Mouse (Mus musculus) olfactory bulb, adult 2 months (tissue): Measurements from ENCODE around the gene Tor2a. TPM values are rescaled to one million over a fixed set of nuclear protein-coding genes. Genes with fewer than 3 reads are reported as not detected.

Source experiments
- H3K27ac ChIP-seq: fragments of 200-500 bp; 2 replicates; pipeline ENCODE4 v1.5.1; 2012; ENCODE audit warnings: low read depth, low read length; ENCODE audit not compliant: insufficient read depth
- H3K4me1 ChIP-seq: fragments of 200-500 bp; 2 replicates; pipeline ENCODE4 v1.6.1; 2012; ENCODE audit warnings: low read length; ENCODE audit not compliant: control insufficient read depth, insufficient read depth
- H3K4me3 ChIP-seq: fragments of 200-500 bp; 2 replicates; pipeline ENCODE4 v1.5.1; 2012; ENCODE audit warnings: mild to moderate bottlenecking, low read depth, low read length, moderate library complexity; ENCODE audit not compliant: insufficient read depth
- CTCF ChIP-seq: fragments of 200-500 bp; IDR thresholded peaks from 2 replicates; pipeline ENCODE4 v1.5.1; 2012; ENCODE audit warnings: low read depth, mild to moderate bottlenecking, low read length, moderate library complexity; ENCODE audit not compliant: insufficient read depth
- POLR2A ChIP-seq: fragments of 200-500 bp; IDR thresholded peaks from 2 replicates; pipeline ENCODE4 v1.6.1; 2012; ENCODE audit warnings: mild to moderate bottlenecking, low read depth, low read length, moderate library complexity; ENCODE audit not compliant: insufficient read depth
- WGBS: fragments of 180-500 bp; shearing (Covaris S2); methylation state at CpG from one replicate; pipeline ENCODE4 v1.1.7; 2018; 5-methylcytosine and 5-hydroxymethylcytosine counted together
- polyA plus RNA-seq: library from polyadenylated mRNA; stranded (reverse); fragments of >200 nt; gene quantifications from 2 replicates; pipeline ENCODE4 v1.2.4, GENCODE M21; 2012; ENCODE audit warnings: low replicate concordance; ENCODE audit not compliant: missing spikeins, insufficient read depth, insufficient read length

Tor2a gene
- polyA plus RNA-seq, 1 experiment = not detected

DNA sequence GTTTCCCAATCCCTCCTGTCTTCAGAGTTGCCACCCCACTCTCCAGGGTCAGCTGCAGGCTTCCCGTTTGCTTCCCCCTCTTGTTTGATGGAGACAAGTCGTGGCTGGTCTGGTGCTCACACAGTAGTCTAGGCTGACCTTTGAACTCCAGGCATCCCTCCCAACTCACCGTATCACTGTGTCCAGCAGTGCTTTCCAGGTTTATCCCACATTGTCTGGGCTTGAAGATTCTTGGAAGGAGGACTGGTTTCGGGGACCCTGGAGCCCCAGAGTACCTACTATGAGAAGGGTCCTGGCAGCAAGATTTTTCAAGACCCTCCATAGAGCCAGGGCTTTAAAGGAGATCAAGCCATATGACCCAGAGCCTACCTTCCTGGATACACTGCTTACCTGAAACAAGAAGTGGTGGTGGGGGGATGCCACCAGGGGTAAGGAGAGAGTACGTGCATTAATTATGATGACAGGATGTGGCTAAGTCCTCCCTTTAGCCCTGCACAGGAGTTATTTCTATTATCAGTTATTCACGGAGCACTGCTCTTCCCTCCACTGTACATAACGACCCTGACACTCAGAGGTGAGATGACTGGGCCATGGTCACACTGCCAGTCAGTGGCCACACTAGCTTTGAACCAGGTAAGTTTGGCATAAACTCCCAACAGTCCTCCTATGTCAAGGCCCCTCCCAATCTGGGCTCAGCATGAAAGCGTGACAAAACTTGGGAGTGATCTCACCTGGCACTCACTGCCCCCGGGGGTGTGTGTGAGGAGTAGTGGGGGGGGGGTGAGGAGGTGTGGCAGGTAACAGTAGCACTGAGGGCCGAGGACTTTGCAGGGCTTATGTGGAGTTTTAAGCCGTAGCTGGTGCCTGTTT, 42.7 kb upstream of the Tor2a start:
- Histone ChIP-seq H3K4me3 (no peak overlapping the region), H3K4me1 (peaks cover 20% of the 10 kb centered on the region), H3K27ac (peak overlapping the region; percentile 97)
- no peak for TF ChIP-seq POLR2A
- no peak for TF ChIP-seq CTCF
- WGBS = 65% methylated on average over 11 of the region's 11 CpGs

DNA sequence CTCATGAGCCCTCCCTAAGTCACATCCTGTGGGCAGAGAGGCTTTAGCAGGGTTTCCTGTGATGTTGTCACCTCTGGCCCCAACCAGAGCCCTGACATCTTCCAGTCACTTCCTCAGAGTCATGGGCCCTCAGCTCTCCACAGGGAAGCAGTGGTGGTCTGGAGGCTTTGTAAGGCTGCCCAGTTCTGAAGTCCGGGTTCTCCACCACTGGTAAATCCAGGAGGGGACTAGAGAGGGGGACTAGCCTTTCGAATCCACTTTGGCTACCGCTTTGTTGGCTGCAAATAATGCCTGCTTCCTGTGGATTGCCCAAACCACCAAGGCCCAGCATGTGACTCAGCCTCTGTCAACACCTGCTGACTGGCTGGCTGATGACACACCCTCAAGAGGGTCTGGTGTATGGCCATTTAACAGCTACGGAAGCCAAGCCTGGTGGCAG, 42.0 kb upstream of the Tor2a start:
- no peak for TF ChIP-seq CTCF
- TF ChIP-seq POLR2A = no peak
- Histone ChIP-seq H3K4me1 (peaks cover 20% of the 10 kb centered on the region), H3K4me3 (no peak overlapping the region), H3K27ac (no peak overlapping the region)
- WGBS = 82% methylated on average over 4 of the region's 4 CpGs

DNA sequence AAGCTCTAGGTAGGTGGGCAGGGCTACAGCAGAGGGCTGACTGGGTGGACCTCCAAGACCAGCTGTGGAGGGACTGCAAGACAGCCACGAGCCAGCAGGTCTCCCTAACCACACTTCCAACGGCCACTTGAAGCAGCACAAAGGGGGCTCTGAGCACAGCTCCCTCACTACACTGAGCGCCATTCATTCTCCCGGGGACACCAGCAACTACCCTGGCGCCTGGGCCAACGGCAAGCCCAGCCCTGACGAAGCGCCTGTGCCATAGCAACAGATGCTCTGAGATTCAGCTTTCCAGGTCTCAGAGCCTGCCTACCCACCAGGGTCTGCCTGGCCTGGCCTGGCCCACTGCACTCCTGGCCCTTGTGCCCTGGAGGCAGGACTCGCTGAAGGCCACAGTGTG, 38.3 kb upstream of the Tor2a start:
- H3K4me3 ChIP-seq = no peak overlapping the region
- 46% methylated on average over 9 of the region's 9 CpGs for WGBS
- no peak overlapping the region for H3K27ac ChIP-seq
- H3K4me1 ChIP-seq = peaks cover 21% of the 10 kb centered on the region
- TF ChIP-seq POLR2A (no peak), CTCF (no peak)

DNA sequence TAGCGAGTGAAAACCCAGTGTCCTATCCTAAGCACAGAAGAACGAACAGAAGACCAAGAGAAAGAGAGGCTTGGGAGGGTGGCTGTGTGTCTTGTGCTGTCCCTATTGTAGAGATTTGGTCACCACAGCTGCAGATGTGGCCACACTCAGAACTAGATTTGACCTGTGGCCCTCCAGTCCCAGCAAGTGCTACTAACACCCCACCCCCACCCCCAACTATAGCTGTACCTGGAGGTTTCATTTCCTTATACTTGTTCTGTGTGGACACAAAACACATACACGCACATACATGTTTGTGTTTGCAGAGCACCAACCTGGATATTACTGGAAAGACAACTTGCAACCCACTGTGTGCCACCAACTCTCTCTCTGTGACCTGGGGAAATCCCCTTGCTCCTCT, 37.0 kb upstream of the Tor2a start:
- WGBS = 98% methylated on average over 3 of the region's 3 CpGs
- TF ChIP-seq POLR2A (no peak), CTCF (no peak)

DNA sequence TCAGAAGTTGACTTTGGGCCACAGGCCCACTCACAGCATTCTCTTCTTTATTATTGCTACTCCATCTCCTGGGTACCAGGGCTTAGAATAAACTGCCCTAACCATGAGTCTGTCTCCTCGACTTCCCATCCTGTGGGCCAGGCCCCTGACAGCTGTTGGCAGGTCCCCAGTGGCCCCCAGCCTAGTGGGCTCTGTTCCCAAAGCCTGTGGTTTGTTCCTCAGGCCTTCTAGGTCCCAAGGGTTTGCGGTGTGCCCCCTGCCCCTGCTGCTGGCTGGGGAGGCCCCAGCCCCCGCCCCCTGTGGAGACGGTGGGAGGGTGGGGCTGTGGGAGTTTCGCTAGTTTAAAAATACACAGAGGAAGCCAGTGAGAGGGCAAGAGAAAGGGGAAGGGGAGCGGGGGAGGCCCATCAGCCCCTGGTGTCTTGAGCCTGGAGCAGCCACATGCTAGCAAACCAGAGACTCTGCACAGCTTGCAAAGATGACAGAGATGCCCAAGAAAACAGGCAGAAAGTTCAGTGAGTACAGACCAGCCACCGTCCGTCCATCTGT, 36.3 kb upstream of the Tor2a start, which contains the start of gene Sh2d3c:
Sh2d3c (plus strand) TSS at position 375 of the 549 bp plus-strand sequence.
- H3K27ac ChIP-seq = no peak within 1 kb of the TSS
- WGBS = 36% methylated on average over 8 of the region's 8 CpGs
- H3K4me3 ChIP-seq = no peak within 1 kb of the TSS
- peaks cover 11% of the 10 kb centered on the region; the same call in 1 of the 2 replicates for H3K4me1 ChIP-seq
- TF ChIP-seq CTCF (no peak), POLR2A (no peak)

More for the DNA sequence above, 37.0 kb upstream of the Tor2a start:
- Histone ChIP-seq H3K4me3 (no peak overlapping the region), H3K4me1 (peaks cover 11% of the 10 kb centered on the region; the same call in 1 of the 2 replicates), H3K27ac (no peak overlapping the region)

DNA sequence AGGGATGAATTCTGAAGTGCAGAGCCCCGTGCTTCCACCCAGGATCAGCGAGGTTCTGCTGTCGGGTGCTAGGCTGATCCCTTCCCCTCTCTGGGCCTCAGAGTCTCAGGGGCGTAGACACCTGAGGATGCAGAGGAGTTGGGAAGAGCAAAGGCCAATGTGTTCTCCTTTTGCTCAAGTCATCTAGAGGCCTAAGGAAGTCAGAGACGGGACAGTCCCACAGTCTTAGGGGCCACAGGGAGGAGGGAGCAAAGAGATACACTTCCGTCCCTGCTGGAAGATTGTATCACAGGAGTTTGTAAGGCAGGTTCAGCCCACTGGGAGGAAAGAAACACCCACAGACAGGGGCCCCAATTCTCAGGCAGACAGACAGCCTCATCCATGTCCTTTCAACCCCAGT, 35.0 kb upstream of the Tor2a start:
- TF ChIP-seq POLR2A = no peak
- TF ChIP-seq CTCF = no peak
- H3K4me1 ChIP-seq = peaks cover 11% of the 10 kb centered on the region; the same call in 1 of the 2 replicates
- H3K27ac ChIP-seq = no peak overlapping the region
- no peak overlapping the region for H3K4me3 ChIP-seq
- WGBS = 70% methylated on average over 6 of the region's 6 CpGs

DNA sequence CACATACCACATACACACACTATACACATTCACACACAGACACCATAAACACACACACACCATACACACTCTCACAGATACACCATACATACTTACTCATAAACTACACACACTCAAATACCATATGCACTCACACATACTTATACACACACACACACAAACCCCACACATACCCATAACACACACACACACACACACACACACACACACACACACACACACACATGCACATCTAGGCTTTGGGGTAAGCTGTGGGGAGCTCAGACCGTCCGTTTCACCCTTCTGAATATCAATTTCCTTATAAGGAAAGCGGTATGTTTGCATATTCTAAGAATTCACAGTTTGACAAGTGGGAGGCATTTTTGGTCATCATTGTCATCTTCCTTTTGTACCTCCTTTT, 34.5 kb upstream of the Tor2a start:
- Histone ChIP-seq H3K4me3 (no peak overlapping the region), H3K4me1 (peaks cover 13% of the 10 kb centered on the region; the same call in 1 of the 2 replicates), H3K27ac (no peak overlapping the region)
- TF ChIP-seq CTCF = no peak
- TF ChIP-seq POLR2A = no peak
- WGBS = 78% methylated on average over 3 of the region's 3 CpGs

DNA sequence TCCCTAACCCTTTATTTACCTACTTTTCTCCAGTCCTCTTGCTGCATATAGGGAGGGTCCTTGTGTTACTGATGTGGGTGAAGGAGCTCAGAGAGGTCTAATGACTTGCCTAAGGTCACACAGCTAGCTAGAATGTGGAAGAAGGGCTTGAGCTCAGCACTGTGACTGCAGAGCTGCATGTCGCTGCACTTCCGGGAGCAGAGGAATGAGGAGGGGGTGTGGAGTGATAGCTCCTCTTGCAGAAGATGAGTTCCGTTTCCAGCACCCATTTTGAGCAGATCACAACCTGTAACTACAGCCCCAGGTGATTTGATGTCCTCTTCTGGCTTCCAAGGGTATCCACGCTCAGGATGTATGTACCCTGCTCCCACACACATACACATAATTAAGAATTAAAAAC, 32.9 kb upstream of the Tor2a start:
- H3K4me1 ChIP-seq = peaks cover 11% of the 10 kb centered on the region; the same call in 1 of the 2 replicates
- H3K27ac ChIP-seq = no peak overlapping the region
- 88% methylated on average over 4 of the region's 4 CpGs for WGBS
- no peak overlapping the region for H3K4me3 ChIP-seq
- TF ChIP-seq POLR2A (no peak), CTCF (no peak)

DNA sequence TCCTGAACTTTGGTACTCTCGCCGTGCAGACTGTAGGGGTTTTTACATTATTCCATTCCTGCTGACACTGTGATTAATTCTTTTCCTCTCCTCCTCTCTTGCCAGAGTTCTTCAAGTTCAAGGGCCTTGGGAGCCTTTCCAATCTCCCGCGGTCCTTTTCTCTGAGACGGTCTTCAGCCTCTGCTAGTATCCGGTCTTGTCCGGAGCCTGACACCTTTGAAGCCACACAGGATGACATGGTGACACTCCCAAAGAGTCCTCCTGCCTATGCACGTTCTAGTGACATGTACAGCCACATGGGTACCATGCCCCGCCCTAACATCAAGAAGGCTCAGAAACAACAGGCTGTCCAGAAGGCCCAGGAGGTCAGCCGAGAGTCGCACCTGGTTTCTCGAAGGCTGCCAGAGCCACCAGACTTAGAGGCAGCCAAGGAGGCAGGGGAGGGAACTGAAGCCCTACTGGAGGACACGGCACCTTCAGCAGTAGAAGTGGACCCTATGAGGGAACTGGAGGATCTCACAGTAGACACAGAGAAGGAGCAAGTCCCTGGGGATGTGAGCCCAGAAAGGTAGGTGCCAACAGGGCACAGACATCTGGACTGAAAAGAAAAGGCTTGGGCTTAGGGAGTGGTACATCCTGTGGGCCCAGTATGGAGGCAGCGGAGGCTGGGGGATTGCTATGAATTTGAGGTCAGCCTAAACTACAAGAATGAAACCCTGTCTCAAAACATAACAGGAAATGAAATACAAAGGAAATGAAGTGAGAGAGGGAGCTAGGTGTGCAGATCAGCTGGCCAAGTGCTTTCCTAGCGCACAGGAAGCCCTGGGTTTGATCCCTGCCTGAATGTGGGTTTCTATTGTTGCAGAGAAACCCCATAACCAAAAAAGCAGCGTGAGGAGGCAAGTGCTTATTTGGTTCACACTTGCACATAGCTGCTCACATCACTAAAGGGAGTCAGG, 31.9 kb upstream of the Tor2a start:
- no peak for TF ChIP-seq CTCF
- no peak for TF ChIP-seq POLR2A
- Histone ChIP-seq H3K4me3 (no peak overlapping the region), H3K4me1 (peaks cover 11% of the 10 kb centered on the region; the same call in 1 of the 2 replicates), H3K27ac (no peak overlapping the region)
- 82% methylated on average over 16 of the region's 16 CpGs for WGBS
